Mouse (Mus musculus): ENCODE measurements at regions not wholly inside any gene's neighbourhood (a gene's known extent, or its start where the extent isn't known, plus 50 kb on each side); places are given as distances from the start of the nearest gene placed in this dataset.

- Histone ChIP-seq H3K4me2 (ENCODE audit: low read depth, low read length, poor library complexity, severe bottlenecking) (0 out of 2 replicates have a peak overlapping the region, but pooled peaks have one; percentile 3), H3K36me3 (ENCODE audit: insufficient read depth, low read length) (no peaks in the 10 kb centered on the region), H3K9me3 (ENCODE audit: low read length) (no peaks in the 10 kb centered on the region), H3K9ac (replicated peaks; ENCODE audit: low read length, poor library complexity, severe bottlenecking) (no peak overlapping the region), H3K4me3 (ENCODE audit: low read depth, low read length) (no peak overlapping the region), H3K27ac (ENCODE audit: low read depth, low read length) (peak overlapping the region; percentile 47; the same call in 1 of the 2 replicates), H3K27me3 (ENCODE audit: insufficient read depth, low read length) (no peaks in the 10 kb centered on the region), H3K4me1 (ENCODE audit: insufficient read depth, low read length) (no peaks in the 10 kb centered on the region)
- no peak for TF ChIP-seq CTCF (IDR thresholded peaks at IDR 0.05)
- WGBS: 34% methylated on average over 2 of the region's 2 CpGs
- ATAC-seq (ENCODE audit: low FRiP score) (no peak), DNase-seq (ENCODE audit: low spot score) (no peak)
These were observed 59.9 kb upstream of the Tmco5 start for GRCm38 (mm10) chr2:116818550-116818949.

GRCm38 (mm10) chr2:116819016-116819687 is 59.3 kb upstream of the Tmco5 start:
- 26% methylated on average over 13 of the region's 13 CpGs for WGBS

GRCm38 (mm10) chr2:116820831-116821745 is 57.4 kb upstream of the Tmco5 start:
- peak overlapping the region; percentile 5; the same call in 1 of the 2 replicates for H3K9ac ChIP-seq (replicated peaks; ENCODE audit: low read length, poor library complexity, severe bottlenecking)
- H3K4me3 ChIP-seq (ENCODE audit: low read depth, low read length): no peak overlapping the region
- WGBS: 22% methylated on average over 13 of the region's 13 CpGs
- no peaks in the 10 kb centered on the region for H3K27me3 ChIP-seq (ENCODE audit: insufficient read depth, low read length)
- H3K4me1 ChIP-seq (ENCODE audit: insufficient read depth, low read length): no peaks in the 10 kb centered on the region
- H3K9me3 ChIP-seq (ENCODE audit: low read length): no peaks in the 10 kb centered on the region
- no peaks in the 10 kb centered on the region for H3K36me3 ChIP-seq (ENCODE audit: insufficient read depth, low read length)
- TF ChIP-seq CTCF (IDR thresholded peaks at IDR 0.05): peak; percentile 81
- DNase-seq (ENCODE audit: low spot score) (peak; percentile 79), ATAC-seq (ENCODE audit: low FRiP score) (peak; percentile 72; the same call in 1 of the 2 replicates)
- H3K4me2 ChIP-seq (ENCODE audit: low read depth, low read length, poor library complexity, severe bottlenecking): peak overlapping the region; percentile 28
- peak overlapping the region; percentile 38; the same call in 1 of the 2 replicates for H3K27ac ChIP-seq (ENCODE audit: low read depth, low read length)

More at GRCm38 (mm10) chr2:116819016-116819687, 59.3 kb upstream of the Tmco5 start:
- no peaks in the 10 kb centered on the region for H3K27me3 ChIP-seq (ENCODE audit: insufficient read depth, low read length)
- H3K4me1 ChIP-seq (ENCODE audit: insufficient read depth, low read length): no peaks in the 10 kb centered on the region
- ATAC-seq (ENCODE audit: low FRiP score) (no peak), DNase-seq (ENCODE audit: low spot score) (no peak)
- no peak overlapping the region for H3K4me3 ChIP-seq (ENCODE audit: low read depth, low read length)
- H3K9me3 ChIP-seq (ENCODE audit: low read length): no peaks in the 10 kb centered on the region
- H3K4me2 ChIP-seq (ENCODE audit: low read depth, low read length, poor library complexity, severe bottlenecking): peak overlapping the region; percentile 25
- TF ChIP-seq CTCF (IDR thresholded peaks at IDR 0.05): no peak
- no peak overlapping the region for H3K9ac ChIP-seq (replicated peaks; ENCODE audit: low read length, poor library complexity, severe bottlenecking)
- no peaks in the 10 kb centered on the region for H3K36me3 ChIP-seq (ENCODE audit: insufficient read depth, low read length)
- peak overlapping the region; percentile 47 for H3K27ac ChIP-seq (ENCODE audit: low read depth, low read length)
